Mouse (Mus musculus): ENCODE data around the gene Pld5. TPM values are rescaled to one million over a fixed set of nuclear protein-coding genes. Genes with fewer than 3 reads are reported as not detected.

Pld5 gene
- polyA plus RNA-seq (2012): not detected in 2 replicates

- TF ChIP-seq GATA1 (IDR thresholded peaks at IDR 0.05; ENCODE audit: low read length): no peak
These were observed at the start of gene Pld5 for GRCm38 (mm10) chr1:176274667-176275610. Gene Pld5, minus strand, starts transcription at chr1:176275312.

GRCm38 (mm10) chr1:176315063-176315462 is 40.0 kb upstream of the Pld5 start:
- no peak for TF ChIP-seq GATA1 (IDR thresholded peaks at IDR 0.05; ENCODE audit: low read length)

DNA sequence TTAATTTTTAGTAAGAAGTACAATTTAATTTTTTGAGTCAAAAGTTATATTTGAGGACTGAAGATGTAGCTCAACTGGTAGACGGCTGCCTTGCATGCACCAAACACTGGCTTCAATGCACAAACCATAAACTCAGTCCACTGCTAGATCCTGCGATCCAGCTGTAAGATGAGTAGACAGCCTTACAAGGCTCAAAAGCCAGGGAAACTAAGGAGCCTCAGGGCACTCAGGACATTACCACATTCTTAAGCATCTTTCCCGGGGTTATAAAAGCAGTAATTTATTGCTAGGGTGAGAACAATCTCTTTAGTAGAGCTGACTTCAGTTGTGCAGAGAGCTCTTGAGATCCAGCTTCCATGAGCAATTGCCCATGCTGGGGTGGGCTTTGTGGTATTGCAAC is 35.1 kb upstream of the Pld5 start:
- TF ChIP-seq GATA1 (IDR thresholded peaks at IDR 0.05; ENCODE audit: low read length): no peak

GRCm38 (mm10) chr1:176289396-176289795 is 14.3 kb upstream of the Pld5 start:
- no peak for TF ChIP-seq GATA1 (IDR thresholded peaks at IDR 0.05; ENCODE audit: low read length)

GRCm38 (mm10) chr1:176275611-176275980 is 484 bp upstream of the Pld5 start:
- no peak for TF ChIP-seq GATA1 (IDR thresholded peaks at IDR 0.05; ENCODE audit: low read length)

- TF ChIP-seq GATA1 (IDR thresholded peaks at IDR 0.05; ENCODE audit: low read length): no peak
These were observed 26.4 kb downstream of the Pld5 start for GRCm38 (mm10) chr1:176248717-176249030.

DNA sequence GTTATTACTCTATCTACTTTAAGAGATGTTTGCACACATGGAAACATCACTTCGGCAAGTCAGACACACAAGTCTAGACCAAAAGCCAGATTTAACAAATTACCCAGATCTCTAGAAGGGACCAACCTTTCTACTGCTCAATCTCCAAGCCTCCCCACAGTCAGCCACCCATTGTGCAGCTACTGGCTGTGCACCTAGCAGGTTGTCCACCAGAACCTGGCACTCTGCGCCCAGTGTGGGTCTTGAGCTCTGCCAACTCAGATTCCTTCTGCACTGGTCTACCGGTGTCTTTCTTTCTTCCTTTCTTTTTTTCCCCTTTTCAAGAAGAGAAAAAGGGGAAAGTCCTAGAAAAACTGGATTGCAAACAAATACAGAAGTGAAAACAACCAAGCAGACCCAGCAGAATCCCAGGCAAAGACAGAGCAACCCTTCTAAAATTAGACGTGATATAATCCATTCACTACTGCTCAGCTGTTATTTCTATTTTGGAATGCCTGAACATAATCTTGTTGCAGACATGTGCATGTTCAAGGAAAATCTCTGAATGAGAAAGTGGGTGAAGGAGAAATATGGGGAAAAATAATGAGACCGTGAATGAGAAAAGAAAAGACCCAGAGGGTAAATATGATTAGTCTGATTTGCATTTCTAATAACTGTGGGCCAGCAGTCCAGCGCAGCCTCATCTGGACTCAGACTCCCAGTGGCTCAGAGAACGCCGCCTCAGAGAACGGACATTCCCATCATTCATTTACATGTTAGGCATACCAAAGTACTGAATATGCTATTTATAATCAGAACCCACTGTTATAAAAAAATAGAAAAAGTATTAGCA is 27.0 kb downstream of the Pld5 start:
- no peak for TF ChIP-seq GATA1 (IDR thresholded peaks at IDR 0.05; ENCODE audit: low read length)

- TF ChIP-seq GATA1 (IDR thresholded peaks at IDR 0.05; ENCODE audit: low read length): no peak
These were observed 35.9 kb downstream of the Pld5 start for GRCm38 (mm10) chr1:176239199-176239598.

GRCm38 (mm10) chr1:176223794-176224193 is 51.3 kb downstream of the Pld5 start:
- no peak for TF ChIP-seq GATA1 (IDR thresholded peaks at IDR 0.05; ENCODE audit: low read length)

DNA sequence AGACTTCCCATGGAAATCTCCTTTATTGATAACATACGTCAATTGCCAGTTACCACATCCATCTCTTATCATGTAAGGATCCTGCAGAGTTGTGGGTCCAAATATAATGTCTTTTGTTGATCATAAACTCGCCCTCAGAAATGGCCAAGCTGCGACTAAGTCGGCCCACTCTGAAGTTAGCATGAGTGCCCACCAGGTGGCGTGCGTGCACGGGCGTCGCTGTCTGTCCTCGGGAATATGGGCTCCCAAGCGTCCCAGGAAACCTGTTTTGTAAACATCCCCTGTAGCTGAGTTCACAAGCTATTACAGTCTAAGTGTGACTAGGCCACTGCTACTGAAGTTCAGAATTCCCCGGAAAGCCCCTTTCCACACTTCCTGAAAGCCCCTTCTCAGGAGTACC is 51.9 kb downstream of the Pld5 start:
- no peak for TF ChIP-seq GATA1 (IDR thresholded peaks at IDR 0.05; ENCODE audit: low read length)

DNA sequence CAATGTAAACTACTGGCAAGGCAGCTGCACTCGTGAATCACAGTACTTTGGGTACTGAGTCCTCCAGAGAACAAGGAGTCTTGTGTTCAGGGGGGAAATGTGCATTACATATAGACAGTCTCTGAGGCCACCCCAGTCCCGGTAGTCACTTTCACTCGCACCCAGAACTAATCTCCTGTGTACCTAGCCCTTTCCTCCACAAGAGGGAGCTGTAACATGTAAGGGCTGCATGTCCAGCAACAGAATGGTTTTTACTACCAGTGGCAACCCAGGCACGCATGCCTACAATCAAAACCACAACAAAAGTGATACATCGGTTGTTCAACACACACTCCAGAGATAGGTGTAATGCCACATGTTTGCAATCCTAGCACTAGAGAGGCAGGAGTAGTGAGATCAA is 56.9 kb downstream of the Pld5 start:
- TF ChIP-seq GATA1 (IDR thresholded peaks at IDR 0.05; ENCODE audit: low read length): no peak

GRCm38 (mm10) chr1:176213645-176214221 is 61.4 kb downstream of the Pld5 start:
- no peak for TF ChIP-seq GATA1 (IDR thresholded peaks at IDR 0.05; ENCODE audit: low read length)

GRCm38 (mm10) chr1:176212922-176213644 is 62.0 kb downstream of the Pld5 start:
- TF ChIP-seq GATA1 (IDR thresholded peaks at IDR 0.05; ENCODE audit: low read length): no peak

- no peak for TF ChIP-seq GATA1 (IDR thresholded peaks at IDR 0.05; ENCODE audit: low read length)
These were observed 64.3 kb downstream of the Pld5 start for GRCm38 (mm10) chr1:176210803-176211202.

DNA sequence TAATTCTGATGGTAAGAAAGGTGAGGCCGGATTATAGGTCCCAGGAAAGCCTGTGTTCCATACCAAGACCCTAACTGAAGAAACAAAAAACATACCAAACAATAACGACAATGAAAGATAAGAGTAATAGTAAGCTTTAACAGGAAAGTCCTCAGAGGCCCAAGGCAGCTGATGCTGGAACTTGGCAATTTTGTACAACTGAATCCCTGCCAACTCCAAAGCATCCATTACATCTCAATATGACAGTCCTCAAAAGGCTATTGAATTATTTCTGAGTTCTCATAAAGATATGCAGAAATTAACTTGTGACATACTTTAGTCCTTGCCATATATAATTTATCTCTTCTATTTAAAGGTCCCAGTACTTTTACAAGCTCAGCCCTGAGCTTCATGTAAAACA is 67.1 kb downstream of the Pld5 start:
- TF ChIP-seq GATA1 (IDR thresholded peaks at IDR 0.05; ENCODE audit: low read length): no peak

Measured in G1E-ER4 (cell line).